ENCODE assay signal across 16 mouse cellular contexts in the genomic region with DNA sequence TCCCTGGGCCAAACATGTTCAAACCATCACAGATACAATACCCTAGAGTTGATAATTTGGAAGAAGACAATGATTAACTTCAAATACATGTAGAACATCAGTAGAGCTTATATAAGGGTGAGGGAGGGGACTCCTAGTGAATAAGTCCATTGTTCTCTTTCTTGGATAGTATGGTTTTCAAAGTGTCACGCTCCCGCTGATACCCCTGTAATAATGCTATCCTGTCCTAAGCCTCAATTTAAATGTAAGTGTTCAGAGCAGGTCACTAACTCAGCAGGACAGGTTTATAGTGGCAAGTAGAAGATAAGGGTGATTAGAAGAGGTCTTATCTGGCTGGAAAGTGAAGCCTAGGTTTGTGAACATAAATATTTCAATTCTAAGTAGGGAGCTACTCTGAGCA.
"Had no signal": no experiment of that assay in that cellular context is flagged by ENCODE, and none has a peak within 500 bp of the region (broad histone marks: within the 10 kb centered on the region; RNA-seq: fewer than 3 reads in every experiment).

No protein-coding gene starts in this region.

- H3K27ac ChIP-seq: neural tube, embryonic 13.5 days; neural tube, embryonic 15.5 days; stomach, embryonic 15.5 days; stomach, postnatal 0 days had no signal

- H3K4me1 ChIP-seq: neural tube, embryonic 13.5 days; neural tube, embryonic 15.5 days; stomach, embryonic 15.5 days had no signal

- H3K9me3 ChIP-seq: neural tube, embryonic 13.5 days; neural tube, embryonic 15.5 days; stomach, embryonic 15.5 days had no signal

- H3K4me2 ChIP-seq: neural tube, embryonic 13.5 days; neural tube, embryonic 15.5 days; stomach, embryonic 15.5 days had no signal

- H3K27me3 ChIP-seq: neural tube, embryonic 13.5 days; neural tube, embryonic 15.5 days; stomach, embryonic 15.5 days had no signal

- H3K4me3 ChIP-seq: neural tube, embryonic 13.5 days; neural tube, embryonic 15.5 days; stomach, embryonic 15.5 days had no signal

- DNase-seq: retina, postnatal 1 day; right cerebral cortex, adult 18-20 months; right cerebral cortex, postnatal 14 days; right cerebral cortex, postnatal 25 days; right cerebral cortex, postnatal 4 days; spleen, adult 18-20 months; thymus, adult 18-20 months; thymus, adult 2 months; thymus, postnatal 14 days; thymus, postnatal 25 days; thymus, postnatal 36 days; thymus, postnatal 4 days had no signal

- H3K9ac ChIP-seq: neural tube, embryonic 13.5 days; neural tube, embryonic 15.5 days; stomach, embryonic 15.5 days had no signal

- H3K36me3 ChIP-seq: neural tube, embryonic 13.5 days; neural tube, embryonic 15.5 days; stomach, embryonic 15.5 days had no signal
